Mouse (Mus musculus) ES-Bruce4 (cell line): Measurements from ENCODE around the gene Anks1b.

Experiments used
- CTCF ChIP-seq: IDR thresholded peaks from one replicate; pipeline ENCODE4 v1.8.1; 2011; ENCODE audit warnings: low read depth, low read length
- EP300 ChIP-seq: IDR thresholded peaks from 2 replicates; pipeline ENCODE4 v1.6.1; 2011; ENCODE audit warnings: low read depth, low read length; ENCODE audit not compliant: insufficient read depth

DNA sequence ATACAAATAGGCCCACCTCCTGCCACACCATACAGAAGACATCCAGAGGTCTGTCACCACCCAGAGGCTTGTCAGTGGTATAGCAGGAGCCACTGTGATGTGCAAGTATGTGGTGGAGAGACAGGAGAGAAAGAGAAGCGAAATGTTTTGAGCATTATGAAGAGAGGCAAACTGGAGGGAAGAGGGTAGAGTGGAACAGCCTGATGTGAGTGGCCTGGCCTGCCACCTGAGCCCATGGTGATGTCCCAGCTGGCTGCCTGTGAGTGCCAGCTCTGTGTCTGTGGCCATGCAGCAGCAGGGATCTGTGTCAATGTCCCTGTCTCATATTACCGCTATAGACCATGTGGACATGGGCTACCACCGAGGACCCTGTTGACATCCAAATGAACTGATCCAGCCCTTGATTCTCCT, 102.1 kb downstream of the Anks1b start:
- TF ChIP-seq CTCF = no peak
- no peak for TF ChIP-seq EP300
